Mouse (Mus musculus): ENCODE measurements at regions not wholly inside any gene's neighbourhood (a gene's known extent, or its start where the extent isn't known, plus 50 kb on each side); places are given as distances from the start of the nearest gene placed in this dataset.

- TF ChIP-seq CTCF (IDR thresholded peaks at IDR 0.05; ENCODE audit: low read depth) (no peak), EP300 (IDR thresholded peaks at IDR 0.05; ENCODE audit: low read depth) (no peak)
Observed at GRCm38 (mm10) chr10:17261825-17262205, 461.2 kb upstream of the Cited2 start.

All from liver, embryonic 14.5 days (tissue).